Mouse (Mus musculus) embryonic facial prominence, embryonic 10.5 days (tissue): Measurements from ENCODE around the gene Shank1. TPM values are rescaled to one million over a fixed set of nuclear protein-coding genes. Genes with fewer than 3 reads are reported as not detected.
"Not testable (repeated sequence)": the region's sequence is repeated elsewhere in the genome, so short reads cannot be mapped to it uniquely, and the experiment has no call there.

Experiments
- DNase-seq: peaks from one replicate; pipeline ENCODE4 v3.0.0-alpha.2; 2017; ENCODE audit warnings: low spot score
- H3K27ac ChIP-seq: fragments of 300-500 bp; sonication (generic); replicated peaks from 2 replicates; pipeline ENCODE4 v1.5.1; 2016; ENCODE audit warnings: mild to moderate bottlenecking
- H3K27me3 ChIP-seq: fragments of 300-500 bp; sonication (generic); replicated peaks from 2 replicates; pipeline ENCODE4 v1.6.1; 2016; ENCODE audit warnings: low read depth, mild to moderate bottlenecking; ENCODE audit not compliant: poor library complexity, severe bottlenecking
- H3K36me3 ChIP-seq: fragments of 300-500 bp; sonication (generic); replicated peaks from 2 replicates; pipeline ENCODE4 v1.6.1; 2016; ENCODE audit warnings: mild to moderate bottlenecking, moderate library complexity
- H3K4me1 ChIP-seq: fragments of 300-500 bp; sonication (generic); 2 replicates; pipeline ENCODE4 v1.6.1; 2016
- H3K4me3 ChIP-seq: fragments of 300-500 bp; sonication (generic); 2 replicates; pipeline ENCODE4 v1.5.1; 2016; ENCODE audit warnings: mild to moderate bottlenecking, moderate library complexity
- H3K9me3 ChIP-seq: fragments of 300-500 bp; sonication (generic); 2 replicates; pipeline ENCODE4 v1.6.1; 2016; ENCODE audit warnings: mild to moderate bottlenecking
- WGBS: fragments of 180-500 bp; shearing (Covaris S2); methylation state at CpG from one replicate; pipeline ENCODE4 v1.1.7; 2016; 5-methylcytosine and 5-hydroxymethylcytosine counted together
- polyA plus RNA-seq: library from polyadenylated mRNA; unstranded; fragments of >200 nt; fragmentation: Nextera tagmentation; extraction: Ambion mirVana; gene quantifications from 2 replicates; pipeline ENCODE4 v1.2.1, GENCODE M21; 2016

Shank1 gene
- polyA plus RNA-seq, 1 experiment from 2014 or later: 0.80 TPM

- Histone ChIP-seq H3K4me3 (no peak overlapping the region), H3K4me1 (no peaks in the 10 kb centered on the region), H3K36me3 (no peaks in the 10 kb centered on the region), H3K27me3 (peaks cover 38% of the 10 kb centered on the region), H3K9me3 (no peaks in the 10 kb centered on the region), H3K27ac (no peak overlapping the region)
- whole genome bisulfite sequencing: 47% methylated on average over 2 of the region's 2 CpGs
- peak; percentile 51 for DNase-seq
These were observed 32.8 kb upstream of the Shank1 start for GRCm38 (mm10) chr7:44277250-44277622.

GRCm38 (mm10) chr7:44280959-44281358 is 29.1 kb upstream of the Shank1 start:
- no peak for DNase-seq
- no peaks in the 10 kb centered on the region for H3K36me3 ChIP-seq
- no peak overlapping the region for H3K27ac ChIP-seq
- no peaks in the 10 kb centered on the region for H3K4me1 ChIP-seq
- WGBS: 73% methylated on average over 1 of the region's 1 CpGs
- H3K9me3 ChIP-seq: no peaks in the 10 kb centered on the region
- H3K4me3 ChIP-seq: no peak overlapping the region
- 0 out of 2 replicates have a peak, but pooled peaks cover 4% of the 10 kb centered on the region for H3K27me3 ChIP-seq

GRCm38 (mm10) chr7:44281586-44281985 is 28.5 kb upstream of the Shank1 start:
- WGBS: 84% methylated on average over 7 of the region's 7 CpGs

GRCm38 (mm10) chr7:44287760-44288159 is 22.3 kb upstream of the Shank1 start:
- H3K36me3 ChIP-seq: no peaks in the 10 kb centered on the region
- WGBS: 71% methylated on average over 7 of the region's 7 CpGs
- H3K27ac ChIP-seq: no peak overlapping the region
- H3K4me3 ChIP-seq: no peak overlapping the region
- DNase-seq: no peak
- H3K27me3 ChIP-seq: no peaks in the 10 kb centered on the region
- peaks cover 5% of the 10 kb centered on the region; the same call in 1 of the 2 replicates for H3K9me3 ChIP-seq
- no peaks in the 10 kb centered on the region for H3K4me1 ChIP-seq

More at GRCm38 (mm10) chr7:44281586-44281985, 28.5 kb upstream of the Shank1 start:
- H3K36me3 ChIP-seq: no peaks in the 10 kb centered on the region
- no peaks in the 10 kb centered on the region for H3K27me3 ChIP-seq
- no peaks in the 10 kb centered on the region for H3K4me1 ChIP-seq
- 0 out of 2 replicates have a peak, but pooled peaks cover under 1% of the 10 kb centered on the region for H3K9me3 ChIP-seq
- H3K27ac ChIP-seq: no peak overlapping the region
- DNase-seq: no peak
- H3K4me3 ChIP-seq: no peak overlapping the region

- no peak overlapping the region for H3K4me3 ChIP-seq
- no peak for DNase-seq
- 79% methylated on average over 4 of the region's 4 CpGs for WGBS
These were observed 19.1 kb upstream of the Shank1 start for GRCm38 (mm10) chr7:44290986-44291385.

GRCm38 (mm10) chr7:44291418-44291817 is 18.6 kb upstream of the Shank1 start:
- 49% methylated on average over 4 of the region's 4 CpGs for WGBS
- H3K36me3 ChIP-seq: no peaks in the 10 kb centered on the region
- H3K9me3 ChIP-seq: peaks cover 5% of the 10 kb centered on the region; the same call in 1 of the 2 replicates
- H3K27me3 ChIP-seq: no peaks in the 10 kb centered on the region
- DNase-seq: no peak
- H3K4me1 ChIP-seq: no peaks in the 10 kb centered on the region
- H3K4me3 ChIP-seq: no peak overlapping the region
- H3K27ac ChIP-seq: no peak overlapping the region

More at GRCm38 (mm10) chr7:44290986-44291385, 19.1 kb upstream of the Shank1 start:
- peaks cover 5% of the 10 kb centered on the region; the same call in 1 of the 2 replicates for H3K9me3 ChIP-seq
- no peak overlapping the region for H3K27ac ChIP-seq
- no peaks in the 10 kb centered on the region for H3K27me3 ChIP-seq
- no peaks in the 10 kb centered on the region for H3K4me1 ChIP-seq
- no peaks in the 10 kb centered on the region for H3K36me3 ChIP-seq

GRCm38 (mm10) chr7:44297501-44297900 is 12.6 kb upstream of the Shank1 start:
- not testable (repeated sequence) for H3K27ac ChIP-seq, H3K27me3 ChIP-seq, H3K9me3 ChIP-seq, H3K4me3 ChIP-seq, H3K4me1 ChIP-seq, H3K36me3 ChIP-seq, DNase-seq
- WGBS: 81% methylated on average over 2 of the region's 2 CpGs

GRCm38 (mm10) chr7:44303346-44304340 is 6.4 kb upstream of the Shank1 start:
- Histone ChIP-seq H3K27me3 (peaks cover 25% of the 10 kb centered on the region), H3K4me3 (peak overlapping the region; percentile 78), H3K9me3 (no peaks in the 10 kb centered on the region), H3K4me1 (peaks cover 32% of the 10 kb centered on the region), H3K27ac (peak overlapping the region; percentile 96), H3K36me3 (no peaks in the 10 kb centered on the region)
- WGBS: 86% methylated on average over 14 of the region's 14 CpGs
- no peak for DNase-seq

- Histone ChIP-seq H3K9me3 (no peaks in the 10 kb centered on the region), H3K4me1 (peaks cover 32% of the 10 kb centered on the region), H3K27ac (peak overlapping the region; percentile 96), H3K36me3 (no peaks in the 10 kb centered on the region), H3K27me3 (peaks cover 32% of the 10 kb centered on the region), H3K4me3 (peak overlapping the region; percentile 78)
- no peak for DNase-seq
- WGBS: under 1% methylated on average over 25 of the region's 25 CpGs
These were observed 5.6 kb upstream of the Shank1 start for GRCm38 (mm10) chr7:44304463-44304774.

- Histone ChIP-seq H3K4me1 (peaks cover 34% of the 10 kb centered on the region), H3K4me3 (peak overlapping the region; percentile 78), H3K27me3 (peaks cover 38% of the 10 kb centered on the region), H3K9me3 (no peaks in the 10 kb centered on the region), H3K27ac (peak overlapping the region; percentile 96), H3K36me3 (no peaks in the 10 kb centered on the region)
- WGBS: under 1% methylated on average over 49 of the region's 49 CpGs
- DNase-seq: peak; percentile 99
These were observed 5.0 kb upstream of the Shank1 start for GRCm38 (mm10) chr7:44304775-44305641.

GRCm38 (mm10) chr7:44305686-44306085 is 4.4 kb upstream of the Shank1 start:
- Histone ChIP-seq H3K4me1 (peaks cover 41% of the 10 kb centered on the region), H3K4me3 (peak overlapping the region; percentile 78), H3K27ac (peak overlapping the region; percentile 96), H3K36me3 (no peaks in the 10 kb centered on the region), H3K9me3 (no peaks in the 10 kb centered on the region), H3K27me3 (peaks cover 45% of the 10 kb centered on the region)
- peak; percentile 34 for DNase-seq
- 8% methylated on average over 16 of the region's 16 CpGs for WGBS

GRCm38 (mm10) chr7:44306516-44307240 is 3.4 kb upstream of the Shank1 start, which contains the start of gene Clec11a:
TSS of gene Clec11a (minus strand) at chr7:44306902.
- DNase-seq: no peak
- Histone ChIP-seq H3K27me3 (peaks cover 55% of the 10 kb centered on the region), H3K4me1 (peaks cover 51% of the 10 kb centered on the region), H3K9me3 (no peaks in the 10 kb centered on the region), H3K27ac (peak within 1 kb of the TSS; percentile 96), H3K36me3 (no peaks in the 10 kb centered on the region), H3K4me3 (peak within 1 kb of the TSS; percentile 78)
- 55% methylated on average over 6 of the region's 6 CpGs for WGBS
